Mouse (Mus musculus): Measurements from ENCODE around the gene Defb48.

The Defb48 gene

GRCm38 (mm10) chr14:62984410-62984809, at the start of gene Defb48:
TSS of gene Defb48 (minus strand) at chr14:62984510.
- DNase-seq (ENCODE audit: low read depth, low spot score) = no peak

- peak; percentile 51 for DNase-seq (ENCODE audit: low read depth, low spot score)
These were observed 36.3 kb upstream of the Defb48 start for GRCm38 (mm10) chr14:63020524-63021156.

GRCm38 (mm10) chr14:63014667-63015066, 30.4 kb upstream of the Defb48 start:
- no peak for DNase-seq (ENCODE audit: low read depth, low spot score)

- no peak for DNase-seq (ENCODE audit: low read depth, low spot score)
These were observed 28.8 kb upstream of the Defb48 start for GRCm38 (mm10) chr14:63013082-63013481.

DNA sequence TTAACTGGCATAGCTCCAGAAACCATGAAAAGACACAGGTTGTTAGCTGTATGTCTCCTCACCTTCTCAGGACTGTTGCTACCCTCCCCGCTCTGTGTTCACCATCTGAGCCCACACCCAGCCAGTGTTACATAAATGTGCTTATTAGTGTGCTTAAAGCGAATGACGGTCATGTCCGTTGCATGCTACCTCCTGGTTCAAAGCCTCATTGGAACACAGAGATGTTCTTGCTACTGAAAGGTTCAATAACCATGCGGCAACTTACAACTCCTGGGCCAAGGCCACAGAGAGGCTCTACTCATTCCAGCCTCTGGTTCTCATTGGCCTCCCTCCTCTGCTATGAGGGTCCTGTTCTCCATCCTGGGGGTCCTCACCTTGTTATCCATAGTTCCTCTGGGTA, 27.2 kb upstream of the Defb48 start, which contains the start of gene Defb43:
TSS of gene Defb43 (plus strand) at position 301 of the 400 bp plus-strand sequence.
- no peak for DNase-seq (ENCODE audit: low read depth, low spot score)

GRCm38 (mm10) chr14:63002588-63002987, 18.3 kb upstream of the Defb48 start:
- no peak for DNase-seq (ENCODE audit: low read depth, low spot score)

- no peak for DNase-seq (ENCODE audit: low read depth, low spot score)
These were observed 14.7 kb upstream of the Defb48 start for GRCm38 (mm10) chr14:62998977-62999376.

DNA sequence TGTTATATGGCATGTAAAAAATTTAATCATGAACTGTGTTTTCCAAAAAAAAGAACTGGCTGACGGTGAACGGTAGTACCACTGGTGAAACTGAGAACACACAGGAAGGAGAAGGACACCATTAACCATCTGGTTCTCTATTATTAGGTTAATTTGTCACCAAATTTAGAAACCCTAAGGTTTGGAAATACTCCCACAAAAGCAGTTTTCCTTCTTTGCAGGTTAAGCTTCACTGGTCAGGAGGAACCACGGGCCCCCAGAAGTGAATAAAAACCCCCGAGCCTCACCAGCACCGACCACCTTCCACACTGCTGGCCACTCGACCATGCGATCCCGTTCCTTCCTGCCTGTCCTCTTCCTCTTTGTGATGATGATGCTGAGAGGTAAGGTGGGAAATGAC, 13.5 kb upstream of the Defb48 start, which contains the start of gene Defb47:
TSS of gene Defb47 (plus strand) at position 301 of the 400 bp plus-strand sequence.
- no peak for DNase-seq (ENCODE audit: low read depth, low spot score)

DNA sequence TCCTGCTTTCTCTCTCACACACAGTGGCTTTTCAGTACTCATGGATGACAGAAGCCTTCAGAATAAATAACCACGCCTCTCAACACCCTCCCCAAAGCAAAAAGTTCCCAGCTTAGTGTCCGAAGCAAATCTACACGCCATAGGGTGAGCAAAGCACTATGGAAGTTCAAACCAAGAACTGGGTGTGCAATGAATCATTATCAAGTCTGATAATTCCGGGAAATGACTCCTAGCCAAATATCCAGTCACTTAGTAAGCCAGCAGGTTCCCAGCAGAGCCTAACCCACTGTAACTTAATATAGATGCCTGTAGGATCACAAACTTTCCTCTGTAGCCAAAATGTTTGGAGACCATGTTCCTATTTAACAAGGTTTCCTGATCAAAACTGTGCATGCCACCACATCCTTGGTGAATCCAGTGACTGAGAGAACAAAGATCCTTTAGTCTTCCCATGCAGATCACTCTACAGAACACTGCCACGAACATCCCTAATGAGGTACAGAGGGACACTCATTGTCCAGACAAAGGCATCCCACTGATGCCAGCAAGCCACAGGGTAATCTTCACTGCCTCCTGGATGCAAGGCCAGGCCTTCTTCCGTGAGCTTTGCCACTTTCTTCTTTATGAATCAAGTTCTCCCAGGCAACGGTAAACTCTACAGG, 7.7 kb upstream of the Defb48 start:
- no peak for DNase-seq (ENCODE audit: low read depth, low spot score)

DNA sequence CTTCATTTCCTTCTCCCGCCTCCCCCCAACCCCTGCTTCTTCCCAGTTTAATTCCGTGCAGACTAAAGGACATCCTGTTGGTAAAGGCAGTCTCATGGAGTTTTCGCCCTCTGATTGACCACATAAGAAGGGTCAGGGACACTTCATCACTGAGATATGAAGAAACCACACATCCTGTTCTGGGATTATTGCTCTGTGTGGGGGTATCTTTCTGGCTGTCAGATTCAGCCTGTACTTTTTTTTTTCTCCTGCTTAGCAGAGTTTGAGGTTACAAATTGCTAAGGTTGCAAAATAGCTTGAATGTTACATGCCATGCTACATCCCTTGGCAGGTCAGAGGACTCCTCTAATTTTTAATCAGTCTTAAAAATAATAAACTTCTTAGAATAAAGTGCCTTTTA, 7.0 kb upstream of the Defb48 start:
- DNase-seq (ENCODE audit: low read depth, low spot score) = no peak

- DNase-seq (ENCODE audit: low read depth, low spot score) = no peak
These were observed 4.5 kb downstream of the Defb48 start for GRCm38 (mm10) chr14:62979815-62980214.

DNA sequence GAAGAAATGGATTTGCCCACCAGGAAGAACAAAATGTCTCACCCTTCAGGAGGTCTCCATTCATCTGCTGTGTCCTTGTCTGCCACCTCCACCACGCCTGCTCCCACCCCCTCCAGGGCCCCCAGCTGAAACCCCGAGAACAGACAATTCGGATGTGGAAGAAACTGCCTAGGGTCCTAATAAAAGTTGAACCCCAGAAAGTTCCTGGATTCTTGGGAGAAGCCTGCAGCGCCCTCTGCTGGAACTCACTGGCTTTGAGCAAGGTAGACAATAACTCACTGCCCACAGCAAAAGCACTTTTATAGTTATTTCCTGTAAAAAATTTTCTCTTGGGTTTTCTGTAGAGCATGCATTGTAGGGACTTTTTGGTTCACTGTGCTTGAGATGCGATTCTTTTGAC, 9.3 kb downstream of the Defb48 start:
- no peak for DNase-seq (ENCODE audit: low read depth, low spot score)

GRCm38 (mm10) chr14:62965811-62966520, 18.3 kb downstream of the Defb48 start:
- no peak for DNase-seq (ENCODE audit: low read depth, low spot score)

GRCm38 (mm10) chr14:62965342-62965741, 19.0 kb downstream of the Defb48 start:
- no peak for DNase-seq (ENCODE audit: low read depth, low spot score)

DNA sequence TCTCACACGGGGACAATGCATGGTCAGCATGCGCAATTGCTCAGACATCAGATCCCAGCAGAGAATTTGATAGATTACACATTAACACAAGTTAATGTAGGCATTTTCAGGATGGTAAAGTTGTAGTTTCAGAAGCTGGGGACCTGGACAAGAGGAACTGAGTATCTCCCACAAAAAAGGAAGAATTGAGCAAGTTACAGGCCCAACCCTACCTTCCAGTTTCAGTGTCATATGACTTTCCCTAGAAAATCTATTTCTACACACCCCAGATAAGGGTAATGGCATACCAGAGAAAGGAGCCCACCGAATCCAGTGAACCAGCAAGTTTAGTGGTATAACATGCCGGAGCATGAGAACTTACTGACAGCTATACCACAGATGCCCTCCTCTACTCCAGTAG, 20.7 kb downstream of the Defb48 start:
- no peak for DNase-seq (ENCODE audit: low read depth, low spot score)

DNA sequence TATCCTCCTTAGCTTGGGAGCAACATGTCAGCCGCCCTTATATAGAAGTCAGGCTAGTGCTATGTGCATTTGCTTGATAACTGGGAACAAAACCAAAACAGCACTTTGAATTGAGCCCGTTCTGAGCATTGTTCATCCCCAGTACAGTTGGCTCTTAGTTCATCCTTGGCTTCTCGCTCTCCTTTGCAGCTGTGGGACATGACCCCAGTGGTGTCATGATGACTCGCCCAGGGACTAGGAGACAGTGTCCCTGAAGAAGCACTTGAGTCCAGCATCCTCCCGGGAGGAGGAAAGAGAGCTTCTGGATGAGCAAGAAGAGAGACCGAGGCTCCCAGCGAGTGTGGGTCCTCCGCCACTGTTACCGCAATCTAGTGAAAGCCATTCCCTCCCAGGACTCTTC, 28.2 kb downstream of the Defb48 start:
- no peak for DNase-seq (ENCODE audit: low read depth, low spot score)

DNA sequence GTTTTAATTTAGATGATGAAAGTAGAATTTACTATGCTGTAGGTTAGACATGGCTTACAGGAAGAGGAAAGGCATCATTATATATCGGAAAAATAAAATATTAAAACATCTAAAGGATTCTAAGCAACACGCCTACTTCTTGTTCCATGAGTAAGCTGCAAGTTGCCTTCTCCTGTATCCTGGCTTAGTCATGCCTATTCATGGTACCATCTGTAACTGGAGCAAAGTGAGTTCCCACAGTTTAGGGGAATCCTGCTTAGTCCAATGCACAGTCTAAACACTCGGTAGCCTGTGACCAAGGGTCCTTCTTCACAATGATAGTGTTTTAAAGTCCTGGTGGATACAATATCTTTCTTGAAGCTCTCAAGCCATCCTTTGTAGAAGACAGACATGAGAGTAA, 37.5 kb downstream of the Defb48 start:
- DNase-seq (ENCODE audit: low read depth, low spot score) = no peak

- DNase-seq (ENCODE audit: low read depth, low spot score) = no peak
These were observed 43.8 kb downstream of the Defb48 start for GRCm38 (mm10) chr14:62940383-62941074.

- no peak for DNase-seq (ENCODE audit: low read depth, low spot score)
These were observed 44.9 kb downstream of the Defb48 start for GRCm38 (mm10) chr14:62939435-62939834.

DNA sequence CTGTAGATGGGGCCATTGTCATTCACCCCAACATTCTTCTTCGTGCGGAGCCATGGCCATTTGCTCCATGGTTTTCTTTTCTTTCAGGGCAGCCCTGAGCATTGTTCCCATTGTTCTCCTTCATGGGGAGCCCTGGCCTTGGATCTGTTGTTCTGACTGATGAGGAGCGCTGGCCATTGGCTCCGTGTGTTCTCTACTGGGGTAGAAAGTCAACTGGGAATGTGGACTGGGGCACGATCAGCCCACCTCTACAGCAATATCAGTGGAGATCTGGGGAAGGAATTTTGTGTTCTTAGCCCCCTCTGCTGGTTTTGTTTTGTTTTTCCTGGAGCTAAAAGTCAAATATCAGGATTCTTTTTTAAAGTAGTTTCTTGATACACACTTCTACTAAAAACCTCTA, 46.6 kb downstream of the Defb48 start:
- no peak for DNase-seq (ENCODE audit: low read depth, low spot score)

GRCm38 (mm10) chr14:62936631-62937380, 47.5 kb downstream of the Defb48 start:
- no peak for DNase-seq (ENCODE audit: low read depth, low spot score)

Measured in telencephalon, adult 2 months (tissue).